Mouse (Mus musculus) neural tube, embryonic 14.5 days (tissue): ENCODE data around the gene 4930535I16Rik. TPM values are rescaled to one million over a fixed set of nuclear protein-coding genes. Genes with fewer than 3 reads are reported as not detected.
A peak's percentile ranks its signal among the peaks of the same experiment; 100 is the strongest.

ENCODE experiments used
- ATAC-seq: fragments of 200-750 bp; cut with Nextera tagmentation; 2 replicates; pipeline ENCODE4 v1.8.0; 2017; ENCODE audit warnings: low read depth, mild to moderate bottlenecking, moderate TSS enrichment, moderate library complexity
- H3K27ac ChIP-seq: fragments of 300-500 bp; sonication (generic); 2 replicates; pipeline ENCODE4 v1.5.1; 2014; ENCODE audit warnings: low read depth, mild to moderate bottlenecking, control low read depth, low read length, moderate library complexity, mixed read lengths
- H3K27me3 ChIP-seq: fragments of 300-500 bp; sonication (generic); 2 replicates; pipeline ENCODE4 v1.6.1; 2014; ENCODE audit warnings: low read length; ENCODE audit not compliant: control insufficient read depth, insufficient read depth
- H3K36me3 ChIP-seq: fragments of 300-500 bp; sonication (generic); 2 replicates; pipeline ENCODE4 v1.6.1; 2014; ENCODE audit warnings: low read length, mixed read lengths; ENCODE audit not compliant: control insufficient read depth, insufficient read depth
- H3K4me1 ChIP-seq: fragments of 300-500 bp; sonication (generic); 2 replicates; pipeline ENCODE4 v1.6.1; 2014; ENCODE audit warnings: low read length; ENCODE audit not compliant: control insufficient read depth, insufficient read depth
- H3K4me2 ChIP-seq: fragments of 300-500 bp; sonication (generic); 2 replicates; pipeline ENCODE4 v1.6.1; 2014; ENCODE audit warnings: mild to moderate bottlenecking, low read depth, low read length, control low read depth
- H3K4me3 ChIP-seq: fragments of 300-500 bp; sonication (generic); 2 replicates; pipeline ENCODE4 v1.5.1; 2014; ENCODE audit warnings: low read depth, low read length, control low read depth, mixed read lengths
- H3K9ac ChIP-seq: fragments of 300-500 bp; sonication (generic); replicated peaks from 2 replicates; pipeline ENCODE4 v1.6.1; 2014; ENCODE audit warnings: low read depth, mild to moderate bottlenecking, control low read depth, low read length, mixed read lengths
- H3K9me3 ChIP-seq: fragments of 300-500 bp; sonication (generic); 2 replicates; pipeline ENCODE4 v1.6.1; 2016; ENCODE audit warnings: low read length; ENCODE audit not compliant: control insufficient read depth
- WGBS: fragments of 180-500 bp; shearing (Covaris S2); extraction: QIAGEN DNeasy Blood & Tissue Kit; methylation state at CpG from one replicate; pipeline ENCODE4 v1.1.7; 2014; 5-methylcytosine and 5-hydroxymethylcytosine counted together
- polyA plus RNA-seq: library from polyadenylated mRNA; unstranded; fragments of >200 nt; fragmentation: Nextera tagmentation; extraction: Ambion mirVana; gene quantifications from 2 replicates; pipeline ENCODE4 v1.2.1, GENCODE M21; 2014

4930535I16Rik gene
- polyA plus RNA-seq, 1 experiment from 2014 or later = not detected

DNA sequence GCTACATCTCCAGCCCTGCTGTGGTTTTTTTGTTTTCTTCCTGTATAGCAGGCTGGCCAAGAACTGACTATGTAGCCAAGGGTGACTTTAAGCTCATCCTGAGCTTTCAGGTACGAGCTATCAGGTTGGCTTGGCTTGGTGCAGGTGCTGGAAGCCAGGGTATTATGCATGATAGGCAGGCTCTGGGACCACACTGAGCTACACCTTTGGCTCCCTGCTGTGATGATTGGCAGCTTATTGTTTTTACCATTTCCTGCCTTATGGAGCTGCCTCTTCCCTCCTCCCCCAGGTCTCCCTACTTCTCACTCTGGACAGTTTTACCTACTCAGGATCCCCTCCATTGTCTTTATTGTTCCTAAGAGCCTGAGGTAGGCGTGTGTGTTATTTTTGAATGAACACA, 1.0 kb upstream of the 4930535I16Rik start:
- Histone ChIP-seq H3K9ac (no peak overlapping the region), H3K4me1 (peaks cover 22% of the 10 kb centered on the region), H3K27ac (no peak overlapping the region), H3K9me3 (no peaks in the 10 kb centered on the region), H3K27me3 (peaks cover 3% of the 10 kb centered on the region; the same call in 1 of the 2 replicates), H3K4me2 (peak overlapping the region; percentile 93), H3K36me3 (peaks cover 14% of the 10 kb centered on the region), H3K4me3 (peak overlapping the region; percentile 67)
- 65% methylated on average over 2 of the region's 2 CpGs for WGBS
- ATAC-seq = no peak

- peak within 1 kb of the TSS; percentile 67 for H3K4me3 ChIP-seq
- under 1% methylated on average over 47 of the region's 49 CpGs for WGBS
Observed at GRCm38 (mm10) chr4:123916748-123917547, 874 bp downstream of the 4930535I16Rik start, which contains the start of gene Rragc. Rragc (plus strand) TSS chr4:123917446.

GRCm38 (mm10) chr4:123912431-123912830, 5.4 kb downstream of the 4930535I16Rik start:
- ATAC-seq = no peak
- no peak overlapping the region for H3K27ac ChIP-seq
- H3K4me3 ChIP-seq = no peak overlapping the region
- WGBS = 74% methylated on average over 2 of the region's 2 CpGs
- peaks cover under 1% of the 10 kb centered on the region; the same call in 1 of the 2 replicates for H3K27me3 ChIP-seq
- H3K9me3 ChIP-seq = no peaks in the 10 kb centered on the region
- no peak overlapping the region for H3K4me2 ChIP-seq
- peaks cover 4% of the 10 kb centered on the region; the same call in 1 of the 2 replicates for H3K36me3 ChIP-seq
- peaks cover 9% of the 10 kb centered on the region for H3K4me1 ChIP-seq
- H3K9ac ChIP-seq = no peak overlapping the region

More at GRCm38 (mm10) chr4:123916748-123917547, 874 bp downstream of the 4930535I16Rik start, which contains the start of gene Rragc:
- H3K9ac ChIP-seq = peak within 1 kb of the TSS; percentile 93
- peaks cover 22% of the 10 kb centered on the region for H3K4me1 ChIP-seq
- H3K9me3 ChIP-seq = no peaks in the 10 kb centered on the region
- peak within 1 kb of the TSS; percentile 93 for H3K4me2 ChIP-seq
- peaks cover 3% of the 10 kb centered on the region; the same call in 1 of the 2 replicates for H3K27me3 ChIP-seq
- H3K36me3 ChIP-seq = 0 out of 2 replicates have a peak, but pooled peaks cover 7% of the 10 kb centered on the region
- peak; percentile 99 for ATAC-seq
- peak within 1 kb of the TSS; percentile 76 for H3K27ac ChIP-seq

GRCm38 (mm10) chr4:123911503-123911902, 6.3 kb downstream of the 4930535I16Rik start:
- Histone ChIP-seq H3K27me3 (no peaks in the 10 kb centered on the region), H3K4me3 (no peak overlapping the region), H3K9me3 (no peaks in the 10 kb centered on the region), H3K9ac (no peak overlapping the region), H3K36me3 (peaks cover 4% of the 10 kb centered on the region; the same call in 1 of the 2 replicates), H3K4me2 (no peak overlapping the region), H3K27ac (no peak overlapping the region), H3K4me1 (peaks cover 9% of the 10 kb centered on the region)
- 94% methylated on average over 4 of the region's 4 CpGs for WGBS
- ATAC-seq = no peak

- Histone ChIP-seq H3K4me2 (peak overlapping the region; percentile 80), H3K27ac (peak overlapping the region; percentile 56), H3K9ac (peak overlapping the region; percentile 74), H3K9me3 (no peaks in the 10 kb centered on the region), H3K27me3 (no peaks in the 10 kb centered on the region), H3K36me3 (no peaks in the 10 kb centered on the region), H3K4me3 (peak overlapping the region; percentile 83), H3K4me1 (peaks cover 4% of the 10 kb centered on the region; the same call in 1 of the 2 replicates)
- ATAC-seq = no peak; the same call in none of the 2 replicates
- under 1% methylated on average over 52 of the region's 53 CpGs for WGBS
Observed at GRCm38 (mm10) chr4:123905126-123905668, 12.6 kb downstream of the 4930535I16Rik start.

DNA sequence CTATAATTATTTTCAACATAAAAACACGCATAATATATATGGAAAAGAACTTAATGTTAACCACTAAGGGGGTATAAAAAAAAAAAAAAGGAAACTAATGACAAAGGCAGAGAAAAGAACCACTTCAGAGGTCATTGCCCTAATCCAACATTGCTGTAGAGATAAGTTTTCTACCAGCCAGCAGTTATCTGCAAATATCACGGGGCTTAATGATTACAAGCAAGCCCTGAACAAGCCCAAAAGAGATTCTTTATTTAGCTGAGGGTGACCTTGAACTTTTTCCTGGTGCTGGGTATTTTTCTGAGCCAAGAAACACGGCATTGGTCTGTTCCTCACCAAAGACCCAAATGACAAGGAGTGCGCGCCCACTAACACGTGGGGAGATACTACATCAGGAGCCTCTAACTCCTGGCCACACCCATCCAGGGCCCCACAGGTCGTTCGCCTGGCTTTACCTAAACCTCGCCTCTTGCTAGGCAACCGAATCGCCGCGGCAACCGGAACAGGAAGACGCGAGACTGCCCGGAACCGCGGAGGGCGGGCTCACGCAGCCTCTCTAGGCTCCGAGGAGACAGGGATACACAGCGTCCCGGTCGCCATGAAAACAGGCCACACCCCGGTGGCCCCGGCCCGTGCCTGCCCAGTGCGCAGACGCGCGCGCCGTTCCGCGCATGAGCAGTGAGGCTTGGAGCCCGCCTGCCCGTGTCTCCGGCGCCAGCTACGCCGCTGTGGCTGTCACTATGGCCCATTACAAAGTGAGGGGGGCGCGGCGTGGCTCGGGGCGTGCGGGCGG, 13.3 kb downstream of the 4930535I16Rik start, which contains the start of gene Mycbp:
Gene Mycbp (plus strand): TSS at position 500 of the 793 bp plus-strand sequence.
- Histone ChIP-seq H3K27ac (peak within 1 kb of the TSS; percentile 56), H3K4me3 (peak within 1 kb of the TSS; percentile 83), H3K4me1 (peaks cover 4% of the 10 kb centered on the region; the same call in 1 of the 2 replicates), H3K9me3 (no peaks in the 10 kb centered on the region), H3K36me3 (no peaks in the 10 kb centered on the region), H3K27me3 (no peaks in the 10 kb centered on the region), H3K9ac (peak within 1 kb of the TSS; percentile 74), H3K4me2 (peak within 1 kb of the TSS; percentile 80)
- peak; percentile 100 for ATAC-seq
- WGBS = 2% methylated on average over 39 of the region's 49 CpGs

DNA sequence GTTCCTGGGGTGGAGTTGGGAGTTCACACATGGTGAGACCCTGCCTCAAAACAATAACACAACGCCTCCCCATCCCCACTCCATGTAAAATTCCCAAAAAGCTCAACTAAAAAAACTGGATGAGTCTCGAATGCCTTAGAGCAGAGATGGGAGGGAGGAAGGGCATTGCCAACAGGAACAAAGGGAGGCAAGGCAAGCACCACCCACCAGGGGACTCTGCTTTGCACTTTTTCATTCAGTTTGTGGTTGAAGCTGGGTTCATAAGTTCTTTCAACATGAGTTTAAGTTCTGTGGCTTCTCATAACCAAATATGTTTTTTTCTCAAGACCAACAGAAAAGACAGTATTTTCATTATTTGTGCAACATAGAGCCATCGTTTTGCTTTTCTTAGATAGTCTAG, 14.4 kb downstream of the 4930535I16Rik start:
- no peaks in the 10 kb centered on the region for H3K9me3 ChIP-seq
- no peak overlapping the region for H3K27ac ChIP-seq
- H3K36me3 ChIP-seq = no peaks in the 10 kb centered on the region
- 75% methylated on average over 3 of the region's 3 CpGs for WGBS
- H3K4me3 ChIP-seq = no peak overlapping the region
- H3K4me1 ChIP-seq = peaks cover 4% of the 10 kb centered on the region; the same call in 1 of the 2 replicates
- H3K4me2 ChIP-seq = no peak overlapping the region
- no peaks in the 10 kb centered on the region for H3K27me3 ChIP-seq
- no peak overlapping the region for H3K9ac ChIP-seq
- ATAC-seq = no peak

DNA sequence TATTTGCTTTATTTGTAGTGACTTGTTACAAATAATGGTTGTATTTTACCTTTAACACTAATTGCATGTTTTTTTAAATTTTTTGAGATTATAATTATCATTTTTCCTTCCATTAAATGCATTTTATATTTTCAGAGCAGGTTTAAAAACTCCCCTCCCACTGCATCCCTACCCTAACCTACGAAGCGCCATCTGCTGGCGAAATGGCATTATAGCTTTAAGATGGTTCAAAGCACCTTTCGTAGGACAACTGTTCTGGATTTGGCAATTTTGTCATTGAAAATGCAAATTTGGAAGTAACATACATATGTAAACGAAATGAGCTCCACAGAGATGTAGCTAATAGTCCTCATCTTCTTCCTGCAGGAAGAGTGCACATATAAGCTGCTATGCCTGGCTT, 19.1 kb downstream of the 4930535I16Rik start:
- H3K4me1 ChIP-seq = no peaks in the 10 kb centered on the region
- no peak for ATAC-seq
- no peak overlapping the region for H3K4me3 ChIP-seq
- 6% methylated on average over 5 of the region's 5 CpGs for WGBS
- H3K27ac ChIP-seq = no peak overlapping the region
- no peak overlapping the region for H3K4me2 ChIP-seq
- no peaks in the 10 kb centered on the region for H3K9me3 ChIP-seq
- H3K27me3 ChIP-seq = no peaks in the 10 kb centered on the region
- no peaks in the 10 kb centered on the region for H3K36me3 ChIP-seq
- H3K9ac ChIP-seq = no peak overlapping the region
